Mouse (Mus musculus) E14TG2a.4 (cell line): ENCODE measurements at regions not wholly inside any gene's neighbourhood (a gene's known extent, or its start where the extent isn't known, plus 50 kb on each side); places are given as distances from the start of the nearest gene placed in this dataset.

ENCODE experiments used
- H3K27me3 ChIP-seq: 2 replicates; pipeline ENCODE4 v1.6.1; 2014; ENCODE audit warnings: low read length, control low read depth; ENCODE audit not compliant: insufficient read depth
- H3K36me3 ChIP-seq: 2 replicates; pipeline ENCODE4 v1.6.1; 2014; ENCODE audit warnings: low read length, control low read depth; ENCODE audit not compliant: insufficient read depth
- H3K4me1 ChIP-seq: replicated peaks from 2 replicates; pipeline ENCODE4 v1.6.1; 2014; ENCODE audit warnings: low read depth, low read length, control low read depth
- H3K4me3 ChIP-seq: replicated peaks from 2 replicates; pipeline ENCODE4 v1.5.1; 2014; ENCODE audit warnings: mild to moderate bottlenecking, low read length
- H3K9me3 ChIP-seq: 2 replicates; pipeline ENCODE4 v1.6.1; 2014; ENCODE audit warnings: low read length, control low read depth
- CTCF ChIP-seq: conservative IDR thresholded peaks from 2 replicates; pipeline ENCODE4 v1.5.1; 2014; ENCODE audit warnings: low read length
- NANOG ChIP-seq: IDR thresholded peaks from 2 replicates; pipeline ENCODE4 v1.6.1; 2014; ENCODE audit warnings: borderline replicate concordance, low read length, mixed read lengths
- POU5F1 ChIP-seq: IDR thresholded peaks from 2 replicates; pipeline ENCODE4 v1.6.1; 2014; ENCODE audit warnings: low read length, borderline replicate concordance

DNA sequence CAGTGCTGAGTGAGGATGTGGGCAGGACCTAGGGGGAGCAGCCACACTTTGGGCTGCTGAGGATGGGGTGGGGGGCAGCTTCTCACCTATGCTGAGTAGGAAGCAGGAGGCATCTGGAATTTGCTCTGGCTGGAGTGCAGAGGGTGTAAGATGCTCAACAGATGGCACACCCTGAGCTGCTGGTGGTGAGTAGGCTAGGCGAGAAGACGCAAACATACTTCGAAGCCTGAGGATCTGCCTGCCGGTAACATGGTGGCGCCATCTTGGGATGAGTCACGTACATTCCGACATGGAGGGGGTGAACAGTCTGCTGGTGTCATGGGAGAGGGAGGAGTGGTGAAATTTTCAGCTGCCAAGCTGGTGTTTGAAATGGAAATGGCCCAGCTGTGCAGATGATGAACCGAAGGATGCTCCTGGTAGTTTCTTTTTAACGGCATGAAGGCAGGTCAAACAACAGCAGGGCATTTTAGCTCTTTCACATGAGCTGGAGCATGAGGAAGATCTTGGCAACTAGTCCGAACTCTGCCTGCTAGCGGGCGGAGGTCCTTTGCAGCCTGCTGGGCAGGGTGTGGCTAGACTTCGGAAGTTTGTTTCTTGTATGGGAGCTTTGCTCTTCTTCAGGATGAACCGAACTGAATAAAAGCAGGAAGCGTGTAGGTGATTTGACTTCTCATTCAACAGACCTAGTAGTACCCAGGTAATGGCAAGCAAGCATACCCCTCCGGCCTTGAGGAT, 72.2 kb downstream of the Ackr3 start:
- TF ChIP-seq CTCF (no peak), POU5F1 (no peak), NANOG (no peak; the same call in 1 of the 2 replicates)
- peak overlapping the region; percentile 20 for H3K4me3 ChIP-seq
- H3K4me1 ChIP-seq: peaks cover 25% of the 10 kb centered on the region
- no peaks in the 10 kb centered on the region for H3K9me3 ChIP-seq
- H3K36me3 ChIP-seq: no peaks in the 10 kb centered on the region
- peaks cover 17% of the 10 kb centered on the region for H3K27me3 ChIP-seq

DNA sequence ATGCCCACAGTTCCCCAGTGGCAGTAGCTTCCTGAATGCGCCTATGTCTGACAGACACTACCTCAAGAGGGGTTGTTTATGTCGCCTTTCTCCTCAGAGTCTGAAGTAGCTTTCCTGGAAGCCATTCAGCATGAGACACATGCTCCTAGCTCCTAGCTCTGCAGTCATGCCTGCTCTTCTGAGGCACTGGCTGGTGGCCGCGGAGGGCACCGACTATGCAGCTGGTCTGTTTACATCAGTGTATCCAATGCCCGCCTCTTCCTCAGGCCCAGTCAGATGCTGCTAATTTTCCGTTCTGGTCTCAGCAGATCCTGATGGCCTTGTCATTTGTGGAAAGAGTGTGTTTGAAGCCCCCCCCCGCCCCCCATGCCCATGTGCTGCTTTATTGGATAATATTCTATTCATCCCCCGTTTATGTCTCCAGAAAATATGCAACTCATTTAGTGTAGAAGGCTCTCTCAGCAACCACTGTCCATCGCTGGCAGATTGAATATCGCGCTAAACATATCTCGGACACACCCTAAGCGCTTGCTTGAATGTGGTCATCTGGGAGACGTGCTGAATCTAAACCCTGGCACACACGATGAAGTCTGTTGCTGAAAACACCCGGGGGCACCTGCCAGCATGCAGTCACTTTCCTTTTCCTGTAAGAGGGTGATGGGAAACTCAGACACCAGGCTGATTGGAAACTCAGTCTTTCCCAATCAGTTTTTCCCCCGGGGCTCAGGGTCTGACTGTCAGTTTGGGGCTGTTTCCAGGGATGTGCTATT, 73.9 kb downstream of the Ackr3 start:
- Histone ChIP-seq H3K9me3 (peaks cover 6% of the 10 kb centered on the region; the same call in 1 of the 2 replicates), H3K27me3 (peaks cover 17% of the 10 kb centered on the region), H3K36me3 (no peaks in the 10 kb centered on the region), H3K4me3 (no peak overlapping the region), H3K4me1 (peaks cover 28% of the 10 kb centered on the region)
- no peak for TF ChIP-seq NANOG
- TF ChIP-seq POU5F1: no peak
- no peak for TF ChIP-seq CTCF

DNA sequence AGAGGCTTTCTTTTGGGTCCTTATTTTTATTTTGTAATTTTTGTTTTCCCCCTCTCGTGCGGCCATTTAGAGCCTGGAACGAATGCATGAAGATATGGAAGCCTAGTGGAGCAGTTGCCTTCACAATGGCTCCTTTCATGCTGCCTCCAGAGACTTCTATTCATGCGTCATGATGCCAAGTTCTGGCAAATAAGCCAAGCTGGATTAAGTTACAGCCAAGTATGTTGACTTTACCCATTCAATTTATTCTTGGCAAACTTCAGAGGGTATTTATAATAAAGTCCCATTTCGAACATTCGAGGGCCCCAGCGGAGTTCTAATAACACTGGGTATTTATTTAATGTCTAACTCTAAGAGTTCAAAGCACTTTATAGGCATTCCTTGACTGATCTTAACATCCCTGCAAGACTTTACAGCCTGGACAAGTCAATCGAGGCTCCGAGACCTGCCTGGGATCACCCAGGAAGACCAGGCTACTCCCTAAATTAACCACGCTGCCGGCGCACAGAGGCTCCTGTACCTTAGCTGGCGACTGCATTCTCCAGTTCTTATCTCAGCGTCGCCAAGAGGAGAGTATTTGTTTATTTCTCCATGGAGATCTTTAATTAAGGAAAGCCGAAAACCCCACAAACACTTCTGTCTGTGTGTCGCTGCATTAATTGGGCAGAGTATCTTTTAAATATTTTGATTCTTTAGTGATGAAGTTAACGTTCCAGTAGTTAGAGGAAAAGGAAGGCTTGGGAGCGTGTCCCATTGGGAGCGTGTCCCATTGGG, 75.5 kb downstream of the Ackr3 start:
- Histone ChIP-seq H3K4me3 (no peak overlapping the region), H3K27me3 (peaks cover 15% of the 10 kb centered on the region), H3K9me3 (peaks cover 6% of the 10 kb centered on the region; the same call in 1 of the 2 replicates), H3K36me3 (no peaks in the 10 kb centered on the region), H3K4me1 (peaks cover 44% of the 10 kb centered on the region)
- TF ChIP-seq NANOG (no peak), CTCF (no peak), POU5F1 (no peak)

DNA sequence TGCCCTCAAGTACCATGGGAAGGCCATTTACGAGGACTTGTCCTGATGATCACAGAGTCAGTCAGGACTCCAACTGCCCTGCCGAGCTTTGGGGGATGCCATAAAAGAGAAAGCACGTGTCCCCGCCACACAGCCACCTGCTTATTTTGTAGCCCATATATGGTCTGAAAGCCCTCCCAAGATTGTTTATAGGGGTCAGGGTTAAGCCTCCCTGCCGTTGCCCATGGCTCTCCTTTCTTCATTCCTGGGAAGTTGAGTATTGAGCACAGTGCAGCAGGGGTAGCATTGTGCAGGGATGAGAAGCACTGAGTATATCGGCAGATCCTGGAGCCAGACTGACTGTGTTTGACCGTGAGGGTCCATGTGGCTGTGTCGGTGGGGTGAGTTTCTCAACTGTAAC, 76.4 kb downstream of the Ackr3 start:
- no peak overlapping the region for H3K4me3 ChIP-seq
- H3K27me3 ChIP-seq: peaks cover 9% of the 10 kb centered on the region
- no peak for TF ChIP-seq CTCF
- no peak for TF ChIP-seq NANOG
- no peak for TF ChIP-seq POU5F1
- peaks cover 52% of the 10 kb centered on the region for H3K4me1 ChIP-seq
- no peaks in the 10 kb centered on the region for H3K36me3 ChIP-seq
- peaks cover 6% of the 10 kb centered on the region; the same call in 1 of the 2 replicates for H3K9me3 ChIP-seq

DNA sequence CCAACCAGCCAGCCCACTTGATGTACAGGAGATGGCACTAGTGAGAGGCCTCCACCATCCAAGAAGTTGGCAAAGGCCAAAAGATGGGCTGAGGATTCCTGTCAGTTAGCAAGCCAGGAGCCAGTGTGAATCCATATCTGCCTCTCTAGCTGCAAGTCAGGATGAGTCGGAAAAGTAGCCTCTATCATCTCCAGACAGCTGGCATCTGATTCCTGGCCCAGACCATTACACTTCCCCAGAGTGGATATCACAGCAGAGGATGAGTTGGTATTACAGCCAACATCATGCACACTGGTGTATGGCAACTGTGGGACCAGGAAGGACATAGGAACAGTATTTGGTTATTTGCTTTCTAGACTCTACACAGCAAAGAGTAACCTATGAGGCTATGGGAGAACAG, 77.5 kb downstream of the Ackr3 start:
- peaks cover 52% of the 10 kb centered on the region for H3K4me1 ChIP-seq
- TF ChIP-seq NANOG: no peak
- no peak for TF ChIP-seq CTCF
- TF ChIP-seq POU5F1: no peak

DNA sequence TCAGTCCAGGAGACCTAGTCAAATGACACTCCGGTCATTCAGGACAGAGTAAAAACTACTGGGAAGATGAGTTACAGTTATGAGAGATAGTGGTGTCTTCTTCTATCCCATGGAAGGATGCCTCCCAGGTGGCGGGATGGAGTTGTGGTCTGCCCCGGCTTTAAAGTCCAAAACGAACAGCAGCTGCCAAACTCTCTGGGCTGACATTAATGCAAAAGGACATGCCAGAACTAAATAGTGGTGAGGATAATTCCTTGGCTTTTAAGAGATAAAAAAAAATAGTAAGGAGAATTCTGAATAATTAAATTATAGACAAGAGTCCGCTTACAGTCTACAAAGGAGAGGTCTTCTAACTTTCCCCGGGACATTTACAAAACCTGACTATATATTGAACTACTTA, 78.2 kb downstream of the Ackr3 start:
- H3K9me3 ChIP-seq: peaks cover 6% of the 10 kb centered on the region; the same call in 1 of the 2 replicates
- no peak overlapping the region for H3K4me3 ChIP-seq
- H3K27me3 ChIP-seq: no peaks in the 10 kb centered on the region
- peaks cover 51% of the 10 kb centered on the region for H3K4me1 ChIP-seq
- no peaks in the 10 kb centered on the region for H3K36me3 ChIP-seq
- TF ChIP-seq CTCF (no peak), POU5F1 (no peak), NANOG (no peak)

More for the DNA sequence above, 77.5 kb downstream of the Ackr3 start:
- Histone ChIP-seq H3K27me3 (no peaks in the 10 kb centered on the region; the same call in 1 of the 2 replicates), H3K36me3 (no peaks in the 10 kb centered on the region), H3K9me3 (peaks cover 6% of the 10 kb centered on the region; the same call in 1 of the 2 replicates), H3K4me3 (no peak overlapping the region)

DNA sequence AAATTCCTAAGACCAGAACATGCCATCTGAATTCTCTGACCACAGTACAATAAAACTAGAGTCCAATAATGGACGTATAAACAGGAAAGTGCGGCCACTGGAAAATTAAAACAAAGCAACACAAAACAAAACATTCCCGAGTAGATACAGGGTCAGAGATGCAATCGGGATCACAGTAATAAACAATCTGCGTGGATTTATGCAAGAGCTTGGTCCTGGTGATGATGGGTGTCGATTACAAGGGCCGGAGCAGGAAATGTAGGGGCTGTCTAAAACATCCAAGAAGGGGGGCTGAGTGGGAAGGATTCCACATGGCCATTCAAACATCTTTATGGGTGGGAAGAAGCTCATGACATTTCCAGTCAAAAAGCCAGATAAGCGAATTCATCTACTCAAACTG, 78.6 kb downstream of the Ackr3 start:
- H3K9me3 ChIP-seq: peaks cover 6% of the 10 kb centered on the region; the same call in 1 of the 2 replicates
- no peak overlapping the region for H3K4me3 ChIP-seq
- no peak for TF ChIP-seq CTCF
- TF ChIP-seq POU5F1: no peak
- TF ChIP-seq NANOG: no peak
- peaks cover 48% of the 10 kb centered on the region for H3K4me1 ChIP-seq
- no peaks in the 10 kb centered on the region for H3K27me3 ChIP-seq
- no peaks in the 10 kb centered on the region for H3K36me3 ChIP-seq

DNA sequence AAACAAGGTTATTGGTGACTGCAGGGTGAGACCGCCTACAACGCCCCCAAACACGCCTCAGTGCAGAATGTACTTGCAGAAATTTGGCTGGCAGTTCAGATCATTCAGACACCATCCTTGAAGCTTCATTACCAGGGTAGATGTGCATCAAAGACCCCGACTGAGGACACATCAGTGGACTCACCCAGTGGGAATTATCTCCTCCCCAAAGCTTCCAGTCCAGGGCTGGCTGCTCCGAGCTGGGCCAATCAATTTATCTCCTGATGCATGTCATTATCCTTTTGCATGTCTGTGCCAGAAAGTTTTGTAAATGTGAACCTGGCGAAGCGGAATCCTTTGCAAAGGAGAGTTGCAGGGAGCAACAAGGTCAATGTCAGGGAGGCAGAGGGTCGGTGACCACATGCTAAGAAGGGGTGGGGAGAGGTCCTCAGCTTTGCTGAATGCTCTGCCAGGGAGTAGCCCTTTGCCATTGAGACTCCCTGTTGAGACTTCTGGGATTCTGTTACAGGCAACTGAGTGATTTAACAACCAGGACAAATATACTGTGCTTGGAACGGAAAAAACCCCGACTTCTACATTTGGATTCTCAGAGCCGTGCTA, 79.5 kb downstream of the Ackr3 start:
- H3K27me3 ChIP-seq: peaks cover 3% of the 10 kb centered on the region; the same call in 1 of the 2 replicates
- H3K9me3 ChIP-seq: peaks cover 6% of the 10 kb centered on the region; the same call in 1 of the 2 replicates
- H3K4me3 ChIP-seq: peak overlapping the region; percentile 35; the same call in 1 of the 2 replicates
- peaks cover 55% of the 10 kb centered on the region for H3K4me1 ChIP-seq
- no peaks in the 10 kb centered on the region for H3K36me3 ChIP-seq
- TF ChIP-seq POU5F1: no peak
- no peak for TF ChIP-seq CTCF
- TF ChIP-seq NANOG: no peak
